Mouse (Mus musculus) monocyte, adult 5-6 weeks (primary cell): Measurements from ENCODE around the gene Pkn1. TPM values are rescaled to one million over a fixed set of nuclear protein-coding genes. Genes with fewer than 3 reads are reported as not detected.

Source experiments
- ATAC-seq: fragments of 153-309, 156-312 bp; replicated peaks from 2 replicates; pipeline ENCODE4 v1.8.0; 2017; ENCODE audit warnings: mild to moderate bottlenecking; ENCODE audit not compliant: low TSS enrichment, insufficient number of reproducible peaks, severe bottlenecking, poor library complexity, low FRiP score
- total RNA-seq: library from RNA; stranded (forward); fragments of 200-1000, 200-491, 200-594 nt; gene quantifications from 3 replicates; pipeline ENCODE4 v1.2.3, GENCODE M21; 2017

Gene Pkn1
- total RNA-seq, 1 experiment from 2014 or later = 159 TPM

- ATAC-seq = peak; percentile 86
These were observed 76.5 kb downstream of the Pkn1 start for GRCm38 (mm10) chr8:83622389-83622989.

GRCm38 (mm10) chr8:83621691-83622388, 77.1 kb downstream of the Pkn1 start:
- peak; percentile 10; the same call in 1 of the 2 replicates for ATAC-seq

- ATAC-seq = no peak
These were observed 79.3 kb downstream of the Pkn1 start for GRCm38 (mm10) chr8:83619568-83620285.

- no peak for ATAC-seq
These were observed 80.4 kb downstream of the Pkn1 start for GRCm38 (mm10) chr8:83618566-83618965.

- ATAC-seq = no peak
These were observed 81.9 kb downstream of the Pkn1 start for GRCm38 (mm10) chr8:83617111-83617510.

- no peak for ATAC-seq
These were observed 82.4 kb downstream of the Pkn1 start for GRCm38 (mm10) chr8:83616625-83617024.

Other genes with a start within 250 kb of the Pkn1 start
- 9.6 to 22.6 TPM (median 21.2 TPM) in 3 replicates for gene Scoc, start 240.8 kb downstream of the Pkn1 start, total RNA-seq
- gene Olfr370, start 163.4 kb downstream of the Pkn1 start, total RNA-seq = not detected in 3 replicates
- gene Ndufb7, start 132.5 kb downstream of the Pkn1 start, total RNA-seq = 152 to 196 TPM (median 178 TPM) in 3 replicates
- gene Tecr, start 91.2 kb downstream of the Pkn1 start, total RNA-seq = 59.7 to 123 TPM (median 61.4 TPM) in 3 replicates
- gene Dnajb1, start 91.0 kb downstream of the Pkn1 start, total RNA-seq = 35.2 to 112 TPM (median 38.5 TPM) in 3 replicates
- 9.5 to 21.9 TPM (median 10.0 TPM) in 3 replicates for gene Gipc1, start 46.5 kb downstream of the Pkn1 start, total RNA-seq
- gene Ptger1, start 32.5 kb downstream of the Pkn1 start, total RNA-seq = 3.8 to 7.5 TPM (median 5.5 TPM) in 3 replicates
- gene Ddx39, start 16.0 kb upstream of the Pkn1 start, total RNA-seq = 51.8 to 77.1 TPM (median 60.3 TPM) in 3 replicates
- 1,127 to 1,315 TPM (median 1,167 TPM) in 3 replicates for gene Adgre5, start 42.1 kb upstream of the Pkn1 start, total RNA-seq
- gene Adgrl1, start 200.9 kb upstream of the Pkn1 start, total RNA-seq = 0.53 to 4.7 TPM (median 1.5 TPM) in 3 replicates